Mouse (Mus musculus): ENCODE results near the gene Chst3. TPM values are rescaled to one million over a fixed set of nuclear protein-coding genes. Genes with fewer than 3 reads are reported as not detected.

Gene Chst3
- total and polyA plus RNA-seq, 3 experiments: 4.4 to 12.2 (median 7.5) TPM

- no peaks in the 10 kb centered on the region for H3K79me2 ChIP-seq (replicated peaks; ENCODE audit: control insufficient read depth, extremely low read depth, insufficient read depth, poor library complexity, severe bottlenecking)
- in situ Hi-C loops (cut with MboI; ENCODE audit: low pct_ligation_motif_present, low pct_unique_long_range_greater_than_20kb, low sequenced_read_pairs): no loop called here
- no peak overlapping the region for H3K9ac ChIP-seq (ENCODE audit: insufficient read depth, low read depth)
- peaks cover 32 to 54% of the 10 kb centered on the region in 2 experiments for H3K4me1 ChIP-seq (ENCODE audit: control insufficient read depth in 1 of 2, insufficient read depth in 2 of 2)
- TF ChIP-seq IRF4 (IDR thresholded peaks at IDR 0.05; ENCODE audit: low read depth, low read length): no peak
- TF ChIP-seq ZMIZ1 (IDR thresholded peaks at IDR 0.05; ENCODE audit: low read depth, low read length): no peak
- TF ChIP-seq TCF12 (IDR thresholded peaks at IDR 0.05; ENCODE audit: low read depth, low read length): 0 out of 2 replicates have a peak, but pooled peaks have one; percentile 17
- no peak for TF ChIP-seq ELF1 (IDR thresholded peaks at IDR 0.05; ENCODE audit: low read depth, low read length)
- TF ChIP-seq SIN3A (IDR thresholded peaks at IDR 0.05; ENCODE audit: low read length): no peak
- no peak for TF ChIP-seq EP300 (IDR thresholded peaks at IDR 0.05; ENCODE audit: low read length)
- DNase-seq (ENCODE audit: extremely low read depth): no peak
- no peak overlapping the region for H3K4me3 ChIP-seq (replicated peaks in 1 of 3; ENCODE audit: low read depth in 2 of 3, low read length in 2 of 3, poor library complexity in 1 of 3)
- H3K9me3 ChIP-seq (replicated peaks; ENCODE audit: low read length): no peaks in the 10 kb centered on the region
- dilution Hi-C loops (cut with MboI; ENCODE audit: extremely low pct_ligation_motif_present, extremely low pct_unique_long_range_greater_than_20kb, low sequenced_read_pairs): no loop called here
- H3K36me3 ChIP-seq (replicated peaks in 1 of 2; ENCODE audit: control insufficient read depth in 1 of 2, insufficient read depth in 1 of 2, low read length in 1 of 2): no peaks in the 10 kb centered on the region
- H3K27me3 ChIP-seq (replicated peaks): no peaks in the 10 kb centered on the region
- H3K27ac ChIP-seq (ENCODE audit: insufficient read depth, low read depth): no peak overlapping the region
- no peak overlapping the region for H3K4me2 ChIP-seq (ENCODE audit: insufficient read depth, low read depth, poor library complexity, severe bottlenecking)
Observed at GRCm38 (mm10) chr10:60263351-60263750, 44.3 kb upstream of the Chst3 start.

- no peak overlapping the region for H3K4me2 ChIP-seq (ENCODE audit: insufficient read depth, low read depth, poor library complexity, severe bottlenecking)
- peaks cover 32 to 54% of the 10 kb centered on the region in 2 experiments for H3K4me1 ChIP-seq (ENCODE audit: control insufficient read depth in 1 of 2, insufficient read depth in 2 of 2)
- in situ Hi-C loops (cut with MboI; ENCODE audit: low pct_ligation_motif_present, low pct_unique_long_range_greater_than_20kb, low sequenced_read_pairs): no loop called here
- H3K36me3 ChIP-seq (replicated peaks in 1 of 2; ENCODE audit: control insufficient read depth in 1 of 2, insufficient read depth in 1 of 2, low read length in 1 of 2): no peaks in the 10 kb centered on the region
- TF ChIP-seq JUN (IDR thresholded peaks at IDR 0.05; ENCODE audit: insufficient read depth, low read depth, low read length): no peak
- TF ChIP-seq POLR2A (IDR thresholded peaks at IDR 0.05; ENCODE audit: low read depth, low read length): no peak
- TF ChIP-seq ZNF384 (IDR thresholded peaks at IDR 0.05; ENCODE audit: low read depth, low read length): no peak
- TF ChIP-seq EP300 (IDR thresholded peaks at IDR 0.05; ENCODE audit: low read length): no peak
- TF ChIP-seq POLR2AphosphoS2 (IDR thresholded peaks at IDR 0.05; ENCODE audit: low read depth, low read length): no peak
- TF ChIP-seq MAFK (IDR thresholded peaks at IDR 0.05; ENCODE audit: insufficient replicate concordance, low read length): no peak
- no peak for TF ChIP-seq ETS1 (conservative IDR thresholded peaks at IDR 0.05; ENCODE audit: low read depth, low read length)
- TF ChIP-seq PAX5 (IDR thresholded peaks at IDR 0.05; ENCODE audit: low read length): no peak
- TF ChIP-seq RAD21 (IDR thresholded peaks at IDR 0.05; ENCODE audit: low read depth, low read length): no peak
- TF ChIP-seq ZMIZ1 (IDR thresholded peaks at IDR 0.05; ENCODE audit: low read depth, low read length): no peak
- TF ChIP-seq SIN3A (IDR thresholded peaks at IDR 0.05; ENCODE audit: low read length): no peak
- TF ChIP-seq JUND (conservative IDR thresholded peaks at IDR 0.05; ENCODE audit: low read depth, low read length): no peak
- no peak for TF ChIP-seq BHLHE40 (IDR thresholded peaks at IDR 0.05; ENCODE audit: low read depth, low read length)
- TF ChIP-seq ZC3H11A (IDR thresholded peaks at IDR 0.05; ENCODE audit: low read depth, low read length): no peak
- TF ChIP-seq ZKSCAN1 (IDR thresholded peaks at IDR 0.05; ENCODE audit: borderline replicate concordance, low read depth, low read length): no peak
- TF ChIP-seq HCFC1 (IDR thresholded peaks at IDR 0.05; ENCODE audit: low read depth, low read length): no peak
- TF ChIP-seq CHD2 (IDR thresholded peaks at IDR 0.05; ENCODE audit: low read length): no peak
- no peak for TF ChIP-seq MYC (IDR thresholded peaks at IDR 0.05; ENCODE audit: low read depth, low read length)
- no peak for TF ChIP-seq MEF2A (IDR thresholded peaks at IDR 0.05; ENCODE audit: borderline replicate concordance, low read depth, low read length)
- H3K4me3 ChIP-seq (replicated peaks in 1 of 3; ENCODE audit: low read depth in 2 of 3, low read length in 2 of 3, poor library complexity in 1 of 3): no peak overlapping the region
- H3K79me2 ChIP-seq (replicated peaks; ENCODE audit: control insufficient read depth, extremely low read depth, insufficient read depth, poor library complexity, severe bottlenecking): no peaks in the 10 kb centered on the region
- dilution Hi-C loops (cut with MboI; ENCODE audit: extremely low pct_ligation_motif_present, extremely low pct_unique_long_range_greater_than_20kb, low sequenced_read_pairs): no loop called here
- no peak overlapping the region for H3K27ac ChIP-seq (ENCODE audit: insufficient read depth, low read depth)
- H3K9me3 ChIP-seq (replicated peaks; ENCODE audit: low read length): no peaks in the 10 kb centered on the region
- H3K27me3 ChIP-seq (replicated peaks): no peaks in the 10 kb centered on the region
- DNase-seq (ENCODE audit: extremely low read depth): no peak
- H3K9ac ChIP-seq (ENCODE audit: insufficient read depth, low read depth): no peak overlapping the region
Observed at GRCm38 (mm10) chr10:60262386-60262785, 43.3 kb upstream of the Chst3 start.
